Mouse (Mus musculus): ENCODE data around the gene Fam120b.
"Not testable (repeated sequence)": the region's sequence is repeated elsewhere in the genome, so short reads cannot be mapped to it uniquely, and the experiment has no call there.

- TF ChIP-seq CTCF, EP300 (IDR thresholded peaks at IDR 0.05; ENCODE audit: low read depth): not testable (repeated sequence)
Measured at GRCm38 (mm10) chr17:15449144-15449543, 53.1 kb downstream of the Fam120b start.
